Mouse (Mus musculus): ENCODE measurements at regions not wholly inside any gene's neighbourhood (a gene's known extent, or its start where the extent isn't known, plus 50 kb on each side); places are given as distances from the start of the nearest gene placed in this dataset.
"Not testable (repeated sequence)": the region's sequence is repeated elsewhere in the genome, so short reads cannot be mapped to it uniquely, and the experiment has no call there.

GRCm38 (mm10) chr19:18050353-18050752 is 212.9 kb upstream of the Pcsk5 start:
- no peak for DNase-seq (ENCODE audit: low spot score in 2 of 2)
- intact Hi-C loops (cut with DNase I), result no loop called here

GRCm38 (mm10) chr19:18034225-18034624 is 196.8 kb upstream of the Pcsk5 start:
- DNase-seq (ENCODE audit: low spot score in 2 of 2), result no peak
- intact Hi-C loops (cut with DNase I), result no loop called here

DNA sequence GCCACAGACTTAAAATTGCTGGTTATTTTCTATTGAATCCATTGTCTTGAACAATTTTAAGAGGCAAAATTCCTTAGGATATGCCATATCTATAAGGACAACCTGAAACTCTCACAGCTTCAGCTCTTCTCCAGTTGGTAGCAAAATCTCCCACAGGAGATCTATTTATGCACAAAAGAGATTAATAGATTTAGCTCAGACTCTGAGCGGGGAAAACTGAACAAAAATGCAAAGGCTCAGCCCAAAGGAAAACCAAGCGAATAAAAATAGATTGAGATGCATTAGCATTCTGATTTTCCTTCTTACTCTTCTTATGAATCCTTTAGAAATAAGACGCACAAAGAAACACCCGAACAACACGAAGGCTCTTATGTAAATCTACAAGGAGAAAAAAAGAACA is 196.2 kb upstream of the Pcsk5 start:
- intact Hi-C loops (cut with DNase I), result no loop called here
- DNase-seq (ENCODE audit: low spot score in 2 of 2), result peak in 1 of 2 experiments; percentile 60

DNA sequence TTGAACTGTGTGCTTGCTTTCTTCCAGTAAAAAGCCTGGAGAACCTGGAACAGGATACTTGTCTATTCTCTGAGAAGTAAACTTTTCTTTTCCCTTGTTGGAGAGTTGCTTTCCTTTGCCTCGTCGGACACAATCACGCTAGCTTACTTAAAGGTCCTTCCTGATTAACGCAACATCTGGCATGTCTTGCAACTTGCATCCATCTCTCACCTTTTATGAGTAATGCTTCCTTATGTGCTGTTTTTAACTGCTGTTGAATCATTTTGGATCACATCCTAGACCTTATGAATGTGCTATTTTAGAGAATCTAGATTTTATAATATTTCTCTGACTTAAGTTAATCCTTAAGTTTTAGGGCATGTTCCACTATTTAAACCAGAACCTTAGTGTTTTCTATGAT is 188.4 kb upstream of the Pcsk5 start:
- peak in 1 of 2 experiments; percentile 53 for DNase-seq (ENCODE audit: low spot score in 2 of 2)
- intact Hi-C loops (cut with DNase I), result loop anchor here (10.0 kb wide), 1 partner anchor 519 kb away; no protein-coding TSS in a partner anchor

- peak in 1 of 2 experiments; percentile 26 for DNase-seq (ENCODE audit: low spot score in 2 of 2)
- intact Hi-C loops (cut with DNase I), result loop anchor here (5.0 to 10.0 kb wide), 2 partner anchors 167 to 524 kb away; no protein-coding TSS in a partner anchor
Observed at GRCm38 (mm10) chr19:18020351-18020750, 182.9 kb upstream of the Pcsk5 start.

- no peak for DNase-seq (ENCODE audit: low spot score in 2 of 2)
- intact Hi-C loops (cut with DNase I), result no loop called here
Observed at GRCm38 (mm10) chr19:18015371-18015770, 177.9 kb upstream of the Pcsk5 start.

DNA sequence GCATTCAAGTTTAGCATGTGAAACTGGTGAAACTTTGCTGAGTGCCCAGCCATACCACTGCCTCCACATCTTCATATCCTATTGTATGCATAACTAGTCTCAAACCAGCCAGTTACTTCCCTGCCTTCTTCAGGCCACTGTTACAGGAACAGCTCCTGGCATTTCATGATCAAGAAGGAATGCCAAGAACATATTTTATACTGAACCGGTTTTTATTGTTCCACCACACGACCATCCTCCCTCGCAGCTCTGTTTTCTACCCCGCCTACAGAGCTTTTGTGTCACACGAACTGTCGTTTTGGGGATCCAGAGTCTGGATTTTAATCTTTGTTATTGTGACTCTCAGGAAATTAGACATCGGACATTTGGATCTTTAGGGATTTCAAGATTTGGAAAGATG is 174.6 kb upstream of the Pcsk5 start:
- intact Hi-C loops (cut with DNase I), result no loop called here
- peak in 1 of 2 experiments; percentile 37 for DNase-seq (ENCODE audit: low spot score in 2 of 2)

DNA sequence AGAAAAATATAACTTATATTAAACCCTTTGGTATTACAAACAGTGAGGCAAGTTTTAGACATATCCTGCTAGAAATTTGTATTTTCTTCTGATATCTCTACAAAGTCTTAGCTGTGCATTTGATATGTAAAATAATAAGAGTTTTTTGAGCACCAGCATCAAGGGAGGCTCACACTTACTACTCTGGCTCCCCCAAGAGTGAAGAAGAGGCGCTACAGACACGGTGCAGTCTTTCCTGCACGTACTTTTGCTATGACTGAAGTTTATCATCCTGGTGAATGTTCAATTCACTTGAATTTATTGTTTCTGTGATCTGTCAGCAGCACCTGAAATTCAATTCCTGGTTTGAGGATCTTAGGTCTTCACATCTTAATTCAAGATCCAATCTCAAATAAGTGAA is 160.1 kb upstream of the Pcsk5 start:
- intact Hi-C loops (cut with DNase I), result no loop called here

DNA sequence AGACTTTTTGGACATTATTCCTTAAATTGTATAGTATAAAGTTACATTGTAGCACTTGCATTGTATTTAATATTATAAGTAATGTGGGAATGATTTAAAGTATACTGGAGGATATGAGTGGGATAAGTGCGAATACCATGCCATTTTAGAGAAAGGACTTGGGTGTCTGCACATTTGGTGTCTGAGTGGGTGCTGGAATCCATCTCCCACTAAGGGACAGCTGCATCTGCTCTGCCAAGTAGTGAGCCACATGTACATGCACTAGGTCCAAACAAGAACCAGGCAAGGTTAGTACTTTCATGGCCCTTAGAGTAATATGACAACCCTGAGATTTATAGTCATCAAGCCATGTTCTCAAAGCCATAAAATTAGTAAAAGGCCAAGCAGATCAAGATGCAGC is 146.0 kb upstream of the Pcsk5 start:
- intact Hi-C loops (cut with DNase I), result no loop called here
- peak; percentile 26 to 86 for DNase-seq (ENCODE audit: low spot score in 2 of 2)

More for the DNA sequence above, 160.1 kb upstream of the Pcsk5 start:
- DNase-seq (ENCODE audit: low spot score in 2 of 2), result no peak

DNA sequence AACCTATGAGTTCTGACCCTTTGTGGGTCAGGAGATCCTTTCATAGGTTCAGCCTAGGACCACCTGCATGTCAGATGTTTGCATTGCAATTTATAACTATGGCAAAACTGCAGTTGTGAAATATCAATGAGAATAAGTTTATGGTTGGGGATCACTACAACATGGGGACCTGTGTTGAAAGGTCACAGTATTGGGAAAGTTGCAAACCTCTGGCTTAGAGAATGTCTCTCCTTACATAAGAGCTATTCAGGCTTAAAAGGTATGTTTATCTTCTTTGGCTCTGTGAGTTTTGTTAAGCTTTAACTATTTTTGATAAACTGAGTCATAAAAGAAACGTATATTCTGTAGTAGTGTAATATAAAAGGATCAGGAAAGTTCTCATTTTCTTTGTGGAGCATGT is 128.1 kb upstream of the Pcsk5 start:
- no peak for DNase-seq (ENCODE audit: low spot score in 2 of 2)
- intact Hi-C loops (cut with DNase I), result no loop called here

- intact Hi-C loops (cut with DNase I), result no loop called here
Observed at GRCm38 (mm10) chr19:17958440-17958839, 121.0 kb upstream of the Pcsk5 start.

GRCm38 (mm10) chr19:17932665-17933064 is 95.2 kb upstream of the Pcsk5 start:
- no peak for DNase-seq (ENCODE audit: low spot score in 2 of 2)
- intact Hi-C loops (cut with DNase I), result no loop called here

More at GRCm38 (mm10) chr19:17958440-17958839, 121.0 kb upstream of the Pcsk5 start:
- no peak for DNase-seq (ENCODE audit: low spot score in 2 of 2)

GRCm38 (mm10) chr19:17927121-17927520 is 89.7 kb upstream of the Pcsk5 start:
- DNase-seq (ENCODE audit: low spot score in 2 of 2); intact Hi-C loops (cut with DNase I): not testable (repeated sequence)

DNA sequence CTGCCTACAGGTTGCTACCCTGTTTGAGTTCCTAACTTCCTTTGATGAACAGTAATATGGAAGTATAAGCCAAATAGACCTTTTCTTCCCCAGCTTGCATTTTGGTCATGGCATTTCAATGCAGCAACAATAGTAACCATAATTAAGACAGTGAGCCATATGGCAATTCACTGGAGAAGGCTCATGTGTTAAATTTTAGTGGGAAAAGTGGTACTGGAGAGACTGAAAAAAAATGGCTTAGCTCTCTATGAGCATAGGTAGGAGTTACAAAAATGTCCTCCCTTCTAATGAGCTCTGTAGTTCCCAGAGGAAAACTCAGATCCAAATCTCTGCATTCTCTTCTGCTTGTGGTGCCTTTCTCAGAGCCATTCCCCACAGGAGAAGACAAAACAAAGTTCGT is 70.1 kb upstream of the Pcsk5 start:
- intact Hi-C loops (cut with DNase I), result no loop called here
- DNase-seq (ENCODE audit: low spot score in 2 of 2), result peak in 1 of 2 experiments; percentile 56

GRCm38 (mm10) chr19:17904120-17904519 is 66.7 kb upstream of the Pcsk5 start:
- no peak for DNase-seq (ENCODE audit: low spot score in 2 of 2)
- intact Hi-C loops (cut with DNase I), result no loop called here

DNA sequence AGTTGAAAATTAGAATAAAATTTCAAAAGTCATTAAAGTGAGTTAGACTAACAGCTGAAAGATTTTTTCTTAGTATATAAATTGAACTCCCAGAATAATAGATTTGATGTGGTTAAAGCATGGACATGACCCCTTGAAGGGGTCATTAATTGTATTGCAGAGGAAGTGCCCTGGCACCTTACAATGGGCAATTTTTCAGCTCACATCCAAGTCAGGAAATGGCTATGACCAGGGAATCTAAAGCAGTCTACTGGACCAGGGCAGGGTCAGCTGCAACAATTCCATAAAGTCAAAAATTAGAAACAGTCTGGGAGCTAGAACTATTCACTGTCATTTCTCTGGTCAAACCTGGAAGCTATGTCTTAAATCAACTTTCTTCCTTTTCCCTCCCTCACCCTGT is 55.2 kb upstream of the Pcsk5 start:
- intact Hi-C loops (cut with DNase I), result no loop called here
- DNase-seq (ENCODE audit: low spot score in 2 of 2), result no peak

Small RNA genes lying in the stretch of these regions (microRNA-seq; reads per million reads assigned to microRNA genes)
- gene Gm23061, result 0 reads per million in 2 experiments

Data from left cerebral cortex, postnatal 25 days (tissue).